Mouse (Mus musculus) forebrain, embryonic 10.5 days (tissue): ENCODE measurements around the gene Mcm5. TPM values are rescaled to one million over a fixed set of nuclear protein-coding genes. Genes with fewer than 3 reads are reported as not detected.

Experiments
- DNase-seq: peaks from one replicate; pipeline ENCODE4 v3.0.0-alpha.2; 2017; ENCODE audit warnings: low spot score; ENCODE audit errors: extremely low spot score
- H3K27ac ChIP-seq: fragments of 300-500 bp; sonication (generic); 2 replicates; pipeline ENCODE4 v1.5.1; 2016; ENCODE audit warnings: mild to moderate bottlenecking
- H3K27me3 ChIP-seq: fragments of 300-500 bp; sonication (generic); 2 replicates; pipeline ENCODE4 v1.6.1; 2016; ENCODE audit warnings: mild to moderate bottlenecking; ENCODE audit not compliant: poor library complexity, severe bottlenecking
- H3K36me3 ChIP-seq: fragments of 300-500 bp; sonication (generic); replicated peaks from 2 replicates; pipeline ENCODE4 v1.6.1; 2016; ENCODE audit warnings: mild to moderate bottlenecking, moderate library complexity
- H3K4me1 ChIP-seq: fragments of 300-500 bp; sonication (generic); 2 replicates; pipeline ENCODE4 v1.6.1; 2016
- H3K4me3 ChIP-seq: fragments of 300-500 bp; sonication (generic); 2 replicates; pipeline ENCODE4 v1.5.1; 2016; ENCODE audit warnings: mild to moderate bottlenecking, moderate library complexity
- H3K9me3 ChIP-seq: fragments of 300-500 bp; sonication (generic); 2 replicates; pipeline ENCODE4 v1.6.1; 2016; ENCODE audit warnings: mild to moderate bottlenecking, moderate library complexity
- WGBS: fragments of 180-500 bp; shearing (Covaris S2); methylation state at CpG from one replicate; pipeline ENCODE4 v1.1.7; 2016; 5-methylcytosine and 5-hydroxymethylcytosine counted together
- polyA plus RNA-seq: library from polyadenylated mRNA; unstranded; fragments of >200 nt; fragmentation: Nextera tagmentation; extraction: Ambion mirVana; gene quantifications from 2 replicates; pipeline ENCODE4 v1.2.1, GENCODE M21; 2016

The Mcm5 gene
- polyA plus RNA-seq, 1 experiment from 2014 or later = 365 TPM

DNA sequence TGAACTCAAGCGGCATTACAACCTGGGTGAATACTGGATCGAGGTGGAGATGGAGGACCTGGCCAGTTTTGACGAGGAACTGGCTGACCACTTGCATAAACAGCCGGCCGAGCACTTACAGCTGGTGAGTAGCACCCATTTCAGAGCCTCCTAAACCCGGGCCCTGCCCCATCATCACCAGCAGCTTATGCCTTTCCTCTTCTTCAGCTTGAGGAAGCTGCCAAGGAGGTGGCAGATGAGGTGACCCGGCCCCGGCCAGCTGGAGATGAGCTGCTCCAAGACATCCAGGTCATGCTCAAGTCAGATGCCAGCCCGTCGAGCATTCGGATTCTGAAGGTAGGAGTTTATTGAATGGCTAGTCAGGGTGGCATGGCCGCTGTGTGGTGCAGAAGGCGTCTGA, 724 bp downstream of the Mcm5 start:
- Histone ChIP-seq H3K27me3 (no peaks in the 10 kb centered on the region), H3K4me3 (peak overlapping the region; percentile 80), H3K27ac (peak overlapping the region; percentile 97), H3K4me1 (peaks cover 39% of the 10 kb centered on the region), H3K9me3 (no peaks in the 10 kb centered on the region), H3K36me3 (peaks cover 51% of the 10 kb centered on the region)
- peak; percentile 27 for DNase-seq
- 26% methylated on average over 13 of the region's 13 CpGs for WGBS

DNA sequence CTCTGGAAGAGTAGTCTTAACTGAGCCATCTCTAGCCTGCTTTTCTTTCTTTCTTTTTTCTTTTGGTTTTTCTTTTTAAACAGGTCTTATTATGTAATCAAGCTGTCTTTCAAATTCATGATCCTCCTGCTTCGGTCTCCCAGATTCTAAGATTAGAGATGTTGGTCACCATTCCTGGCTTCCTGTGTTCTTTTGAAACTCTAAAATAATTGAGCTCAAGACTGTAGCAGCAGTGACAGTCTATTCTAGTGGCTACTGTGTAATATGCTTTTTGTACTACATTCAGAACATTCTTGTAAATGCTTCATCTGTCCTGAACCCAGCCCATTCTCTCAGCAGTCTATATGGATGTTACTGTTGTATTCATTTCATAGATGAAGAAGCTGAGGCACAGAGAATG, 9.1 kb downstream of the Mcm5 start:
- H3K9me3 ChIP-seq = no peaks in the 10 kb centered on the region
- 98% methylated on average over 1 of the region's 1 CpGs for whole genome bisulfite sequencing
- H3K4me3 ChIP-seq = no peak overlapping the region
- peaks cover 100% of the 10 kb centered on the region for H3K36me3 ChIP-seq
- no peak overlapping the region for H3K27ac ChIP-seq
- no peaks in the 10 kb centered on the region for H3K27me3 ChIP-seq
- H3K4me1 ChIP-seq = no peaks in the 10 kb centered on the region
- DNase-seq = no peak

- no peak overlapping the region for H3K27ac ChIP-seq
- no peaks in the 10 kb centered on the region for H3K4me1 ChIP-seq
- no peak overlapping the region for H3K4me3 ChIP-seq
- no peaks in the 10 kb centered on the region for H3K9me3 ChIP-seq
- H3K36me3 ChIP-seq = peaks cover 100% of the 10 kb centered on the region
- 97% methylated on average over 2 of the region's 2 CpGs for WGBS
- DNase-seq = no peak
- H3K27me3 ChIP-seq = no peaks in the 10 kb centered on the region
Measured at GRCm38 (mm10) chr8:75119287-75119686, 9.9 kb downstream of the Mcm5 start.

DNA sequence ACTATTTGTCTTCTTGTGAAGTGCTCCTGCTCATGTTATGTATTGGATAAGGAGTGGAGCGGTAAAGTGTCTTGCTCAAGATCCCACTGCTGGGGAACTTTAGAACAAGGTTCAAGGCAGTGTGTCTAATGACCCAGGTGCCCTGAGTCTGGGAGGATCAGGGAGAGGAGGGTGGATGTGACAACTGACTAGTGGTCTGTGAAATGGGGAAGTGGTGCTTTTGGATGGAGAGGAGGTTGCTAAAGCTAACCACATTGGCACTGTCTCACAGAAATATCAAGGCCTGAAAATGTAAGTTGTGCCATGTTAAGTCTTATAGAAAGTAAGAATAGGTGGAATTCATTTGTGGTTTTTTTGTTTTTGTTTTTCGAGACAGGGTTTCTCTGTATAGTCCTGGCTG, 10.4 kb downstream of the Mcm5 start:
- no peak for DNase-seq
- Histone ChIP-seq H3K4me3 (no peak overlapping the region), H3K27me3 (no peaks in the 10 kb centered on the region), H3K9me3 (no peaks in the 10 kb centered on the region), H3K4me1 (no peaks in the 10 kb centered on the region), H3K36me3 (peaks cover 100% of the 10 kb centered on the region), H3K27ac (no peak overlapping the region)
- 96% methylated on average over 2 of the region's 2 CpGs for WGBS

DNA sequence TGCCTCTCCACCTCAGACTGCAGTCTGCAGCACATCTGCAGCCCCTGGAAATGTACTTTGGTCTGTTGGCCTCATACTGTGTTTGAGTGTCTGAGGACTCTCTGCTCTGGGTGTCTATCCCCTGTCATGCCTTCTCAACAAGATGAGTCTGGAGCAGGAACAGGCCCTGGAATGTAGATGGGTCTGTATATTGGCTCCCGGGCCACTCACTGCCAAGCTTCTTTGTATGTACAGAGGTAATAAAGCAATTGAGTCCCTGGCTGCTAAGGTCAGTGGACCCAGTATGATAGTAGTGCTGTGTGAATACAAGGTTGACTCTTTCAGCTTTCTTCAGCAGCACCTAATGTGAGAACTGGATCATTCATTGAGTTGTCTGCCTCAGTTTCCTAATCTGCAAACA, 18.0 kb downstream of the Mcm5 start:
- 90% methylated on average over 1 of the region's 1 CpGs for WGBS
- H3K27ac ChIP-seq = no peak overlapping the region
- H3K36me3 ChIP-seq = peaks cover 96% of the 10 kb centered on the region
- no peaks in the 10 kb centered on the region for H3K4me1 ChIP-seq
- no peaks in the 10 kb centered on the region for H3K27me3 ChIP-seq
- no peak for DNase-seq
- H3K4me3 ChIP-seq = no peak overlapping the region
- no peaks in the 10 kb centered on the region for H3K9me3 ChIP-seq

GRCm38 (mm10) chr8:75132485-75132884, 23.1 kb downstream of the Mcm5 start:
- WGBS = 18% methylated on average over 3 of the region's 3 CpGs
- Histone ChIP-seq H3K4me3 (no peak overlapping the region), H3K4me1 (peaks cover 2% of the 10 kb centered on the region; the same call in 1 of the 2 replicates), H3K9me3 (no peaks in the 10 kb centered on the region), H3K27ac (no peak overlapping the region), H3K27me3 (no peaks in the 10 kb centered on the region), H3K36me3 (peaks cover 59% of the 10 kb centered on the region)
- no peak for DNase-seq

DNA sequence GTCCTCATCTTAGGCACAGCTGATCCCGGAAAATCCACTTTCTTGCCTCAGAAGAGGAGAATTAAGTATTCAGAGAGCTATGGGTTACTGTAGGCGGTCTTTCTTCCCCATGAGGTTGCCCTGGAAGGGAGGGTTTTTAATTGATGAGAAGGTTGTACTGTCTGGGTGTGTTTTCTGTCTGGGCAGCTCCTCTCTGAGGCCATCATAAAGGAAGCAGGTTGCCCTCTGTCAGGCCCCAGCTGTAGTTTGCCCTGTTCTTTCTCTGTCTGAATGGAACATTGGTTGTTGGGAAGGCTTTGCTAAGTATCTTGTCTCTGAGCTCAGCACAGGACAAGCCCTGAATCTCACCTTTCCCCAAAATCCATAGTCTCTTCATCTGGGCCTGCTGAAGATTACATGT, 24.0 kb downstream of the Mcm5 start:
- DNase-seq = no peak
- Histone ChIP-seq H3K27ac (no peak overlapping the region), H3K9me3 (no peaks in the 10 kb centered on the region), H3K4me3 (no peak overlapping the region), H3K4me1 (peaks cover 6% of the 10 kb centered on the region; the same call in 1 of the 2 replicates), H3K27me3 (no peaks in the 10 kb centered on the region), H3K36me3 (peaks cover 50% of the 10 kb centered on the region)
- WGBS = 88% methylated on average over 2 of the region's 2 CpGs

- 81% methylated on average over 2 of the region's 2 CpGs for WGBS
- Histone ChIP-seq H3K27me3 (no peaks in the 10 kb centered on the region), H3K4me3 (no peak overlapping the region), H3K36me3 (peaks cover 36% of the 10 kb centered on the region), H3K9me3 (no peaks in the 10 kb centered on the region), H3K4me1 (peaks cover 6% of the 10 kb centered on the region; the same call in 1 of the 2 replicates), H3K27ac (no peak overlapping the region)
- no peak for DNase-seq
Measured at GRCm38 (mm10) chr8:75134603-75135391, 25.4 kb downstream of the Mcm5 start.

- Histone ChIP-seq H3K36me3 (peaks cover 27% of the 10 kb centered on the region), H3K27ac (no peak overlapping the region), H3K4me3 (no peak overlapping the region), H3K4me1 (peaks cover 6% of the 10 kb centered on the region; the same call in 1 of the 2 replicates), H3K9me3 (no peaks in the 10 kb centered on the region), H3K27me3 (no peaks in the 10 kb centered on the region)
- DNase-seq = no peak
- 72% methylated on average over 1 of the region's 1 CpGs for WGBS
Measured at GRCm38 (mm10) chr8:75135756-75136155, 26.4 kb downstream of the Mcm5 start.

DNA sequence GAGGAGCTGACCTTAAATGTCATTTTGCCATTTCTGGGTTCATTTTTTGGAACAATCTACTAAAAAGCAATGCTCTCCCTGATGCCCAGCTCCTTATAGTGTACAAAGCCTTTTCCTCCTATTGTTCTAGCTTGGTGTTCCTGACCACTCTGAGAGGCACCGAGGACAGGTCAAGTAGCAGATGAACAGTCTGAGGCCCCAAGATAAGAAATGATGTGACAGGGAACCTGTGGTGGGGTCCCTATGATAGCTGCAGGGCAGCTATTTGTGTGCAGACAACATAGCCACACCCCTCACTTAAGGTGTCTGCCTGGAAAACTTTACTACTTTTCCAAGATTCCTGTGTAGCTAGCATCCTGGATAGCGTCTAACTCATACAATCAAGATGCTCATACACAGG, 26.9 kb downstream of the Mcm5 start:
- DNase-seq = no peak

GRCm38 (mm10) chr8:75137536-75137935, 28.2 kb downstream of the Mcm5 start:
- 67% methylated on average over 3 of the region's 3 CpGs for WGBS
- DNase-seq = no peak
- Histone ChIP-seq H3K27ac (no peak overlapping the region), H3K4me3 (no peak overlapping the region), H3K27me3 (no peaks in the 10 kb centered on the region), H3K9me3 (no peaks in the 10 kb centered on the region), H3K4me1 (peaks cover 6% of the 10 kb centered on the region; the same call in 1 of the 2 replicates), H3K36me3 (peaks cover 12% of the 10 kb centered on the region; the same call in 1 of the 2 replicates)

More for the DNA sequence above, 26.9 kb downstream of the Mcm5 start:
- Histone ChIP-seq H3K4me3 (no peak overlapping the region), H3K27ac (no peak overlapping the region), H3K36me3 (peaks cover 22% of the 10 kb centered on the region), H3K9me3 (no peaks in the 10 kb centered on the region), H3K27me3 (no peaks in the 10 kb centered on the region), H3K4me1 (peaks cover 6% of the 10 kb centered on the region; the same call in 1 of the 2 replicates)
- 84% methylated on average over 2 of the region's 2 CpGs for WGBS

GRCm38 (mm10) chr8:75150911-75151610, 41.7 kb downstream of the Mcm5 start:
- Histone ChIP-seq H3K4me3 (no peak overlapping the region), H3K36me3 (no peaks in the 10 kb centered on the region), H3K4me1 (no peaks in the 10 kb centered on the region), H3K9me3 (no peaks in the 10 kb centered on the region), H3K27me3 (no peaks in the 10 kb centered on the region), H3K27ac (no peak overlapping the region)
- 79% methylated on average over 5 of the region's 5 CpGs for WGBS
- no peak for DNase-seq

DNA sequence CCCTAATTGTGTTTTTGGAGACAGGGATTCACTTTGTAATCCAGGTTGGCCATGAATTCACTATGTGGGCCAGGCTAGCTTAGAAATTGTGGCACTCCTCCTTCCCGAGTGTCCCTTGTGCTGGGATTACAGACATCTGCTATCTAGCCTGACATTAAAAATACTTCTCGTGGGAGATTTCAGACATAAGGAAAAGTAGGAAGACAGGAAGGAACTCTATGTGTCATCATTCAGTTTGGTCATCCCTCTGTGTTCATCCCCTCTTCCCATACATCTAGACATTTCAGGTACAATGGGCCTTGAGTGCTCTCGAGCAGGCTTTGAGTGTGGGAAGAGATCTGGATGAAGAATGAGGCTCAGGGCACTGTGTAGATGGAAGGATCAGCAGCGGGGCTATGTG, 42.4 kb downstream of the Mcm5 start:
- Histone ChIP-seq H3K27me3 (no peaks in the 10 kb centered on the region), H3K4me1 (no peaks in the 10 kb centered on the region), H3K9me3 (no peaks in the 10 kb centered on the region), H3K36me3 (no peaks in the 10 kb centered on the region), H3K4me3 (no peak overlapping the region), H3K27ac (no peak overlapping the region)
- WGBS = 87% methylated on average over 4 of the region's 4 CpGs
- DNase-seq = no peak
